Mouse (Mus musculus) brain, embryonic 14.5 days (tissue): ENCODE data around the gene Ndufc1.

Experiments used
- CTCF ChIP-seq: fragments of 200-500 bp; IDR thresholded peaks from 2 replicates; pipeline ENCODE4 v1.5.1; 2012; ENCODE audit warnings: inconsistent platforms, mild to moderate bottlenecking, moderate library complexity, borderline replicate concordance; ENCODE audit not compliant: insufficient read depth, insufficient read length; ENCODE audit errors: extremely low read depth
- POLR2A ChIP-seq: fragments of 200-500 bp; IDR thresholded peaks from 2 replicates; pipeline ENCODE4 v1.6.1; 2012; ENCODE audit warnings: mild to moderate bottlenecking, inconsistent platforms, borderline replicate concordance; ENCODE audit not compliant: poor library complexity, insufficient read depth, insufficient read length, severe bottlenecking; ENCODE audit errors: extremely low read depth

DNA sequence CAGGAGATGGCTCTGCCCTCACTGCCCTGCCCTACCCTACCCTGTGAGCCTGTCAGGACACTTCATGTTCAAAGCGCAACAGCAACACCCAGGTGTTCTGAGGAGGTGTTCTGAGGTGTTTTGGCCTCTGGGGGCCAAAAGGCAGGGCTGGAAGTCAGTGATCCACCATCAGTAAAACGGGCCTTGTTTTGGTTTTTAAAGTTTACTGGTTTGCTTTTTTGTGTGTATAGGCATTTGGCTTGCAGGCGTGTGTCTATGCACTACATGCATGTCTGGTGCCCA is 30.2 kb downstream of the Ndufc1 start:
- TF ChIP-seq POLR2A, result no peak
- TF ChIP-seq CTCF, result no peak
